2 mouse cellular contexts compared by ENCODE assay signal in genomic region chr7:141188194-141188593, GRCm38 (mm10).
A peak's percentile ranks its signal among the peaks of the same experiment; 100 is the strongest.
TF ChIP-seq lines count a peak whose summit lies in the region.

No protein-coding gene starts in this region.

TF ChIP-seq in CH12.LX, 34 proteins besides CTCF, POLR2A, EP300 and RAD21:
- TF ChIP-seq MAX (IDR thresholded peaks at IDR 0.05; ENCODE audit: low read length) (no peak), POLR2AphosphoS2 (IDR thresholded peaks at IDR 0.05; ENCODE audit: low read depth, low read length) (0 out of 2 replicates have a peak, but pooled peaks have one; percentile 27)

TF ChIP-seq in myocyte, 11 proteins besides CTCF, POLR2A, EP300 and RAD21:
- TF ChIP-seq TCF3 (IDR thresholded peaks at IDR 0.05; ENCODE audit: insufficient read length, low read depth) (no peak), POLR2AphosphoS2 (IDR thresholded peaks at IDR 0.05; ENCODE audit: insufficient read length, low read depth) (peak; percentile 52)
